Mouse (Mus musculus): ENCODE data around the gene S1pr2. TPM values are rescaled to one million over a fixed set of nuclear protein-coding genes. Genes with fewer than 3 reads are reported as not detected.

The S1pr2 gene
- polyA plus RNA-seq, 1 experiment: 3.6 TPM

DNA sequence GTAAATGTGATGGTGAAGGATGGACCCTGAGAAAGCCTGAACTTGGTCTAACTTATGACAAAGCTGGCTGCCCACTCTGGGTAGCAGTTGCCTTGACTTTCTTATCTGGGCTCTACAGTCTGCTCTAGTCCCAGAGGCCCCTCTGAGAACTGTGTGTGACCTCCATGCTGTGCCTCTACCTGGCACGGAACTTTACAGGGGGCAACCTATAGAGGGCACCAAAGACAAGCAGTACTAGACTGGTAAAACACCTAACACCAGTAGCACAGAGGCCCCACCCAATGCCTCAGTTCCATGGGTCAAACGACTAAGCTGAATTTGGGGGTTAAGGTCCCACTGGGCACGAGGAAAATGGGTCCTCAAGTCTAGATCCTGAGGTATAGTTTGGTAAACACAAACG lies 60.4 kb downstream of the S1pr2 start:
- no peak for DNase-seq (ENCODE audit: low read depth, low spot score)
- 71% methylated on average over 4 of the region's 4 CpGs for WGBS

Other genes with a start within 250 kb of the S1pr2 start
- 1.2 and 1.4 TPM in 2 replicates for gene Olfm2, start 230.4 kb downstream of the S1pr2 start, polyA plus RNA-seq (2012; rRNA removed)
- 3.9 and 4.5 TPM in 2 replicates for gene Col5a3, start 161.7 kb downstream of the S1pr2 start, polyA plus RNA-seq (2012; rRNA removed)
- gene Rdh8, start 158.3 kb downstream of the S1pr2 start, polyA plus RNA-seq (2012; rRNA removed): not detected in 2 replicates
- 17.5 and 28.1 TPM in 2 replicates for gene A230050P20Rik, start 108.1 kb downstream of the S1pr2 start, polyA plus RNA-seq (2012; rRNA removed)
- gene Angptl6, start 97.1 kb downstream of the S1pr2 start, polyA plus RNA-seq (2012; rRNA removed): 3.7 and 4.0 TPM in 2 replicates
- 49.0 and 60.7 TPM in 2 replicates for gene Ppan, start 88.6 kb downstream of the S1pr2 start, polyA plus RNA-seq (2012; rRNA removed)
- gene Eif3g, start 78.2 kb downstream of the S1pr2 start, polyA plus RNA-seq (2012; rRNA removed): 113 and 117 TPM in 2 replicates
- gene Dnmt1, start 16.9 kb downstream of the S1pr2 start, polyA plus RNA-seq (2012; rRNA removed): 26.1 and 31.4 TPM in 2 replicates
- 97.6 and 106 TPM in 2 replicates for gene Mrpl4, start 26.0 kb upstream of the S1pr2 start, polyA plus RNA-seq (2012; rRNA removed)
- gene Icam1, start 39.2 kb upstream of the S1pr2 start, polyA plus RNA-seq (2012; rRNA removed): 13.1 and 15.2 TPM in 2 replicates
- gene Icam4, start 52.6 kb upstream of the S1pr2 start, polyA plus RNA-seq (2012; rRNA removed): 0.19 and 0.38 TPM in 2 replicates
- 0.14 and 0.16 TPM in 2 replicates for gene Icam5, start 55.3 kb upstream of the S1pr2 start, polyA plus RNA-seq (2012; rRNA removed)
- gene Zglp1, start 90.3 kb upstream of the S1pr2 start, polyA plus RNA-seq (2012; rRNA removed): 0.21 and 1.7 TPM in 2 replicates
- 0.38 and 0.60 TPM in 2 replicates for gene Gm49373, start 96.3 kb upstream of the S1pr2 start, polyA plus RNA-seq (2012; rRNA removed)
- 36.7 and 37.6 TPM in 2 replicates for gene Fdx1l, start 96.8 kb upstream of the S1pr2 start, polyA plus RNA-seq (2012; rRNA removed)
- gene Gm38431, start 115.2 kb upstream of the S1pr2 start, polyA plus RNA-seq (2012; rRNA removed): 3.1 and 3.6 TPM in 2 replicates
- 62.4 and 99.9 TPM in 2 replicates for gene Raver1, start 115.2 kb upstream of the S1pr2 start, polyA plus RNA-seq (2012; rRNA removed)
- gene Tyk2, start 154.5 kb upstream of the S1pr2 start, polyA plus RNA-seq (2012; rRNA removed): 22.6 and 32.3 TPM in 2 replicates
- gene Cdc37, start 173.2 kb upstream of the S1pr2 start, polyA plus RNA-seq (2012; rRNA removed): 45.8 and 46.1 TPM in 2 replicates
- 2.8 and 3.9 TPM in 2 replicates for gene Pde4a, start 188.9 kb upstream of the S1pr2 start, polyA plus RNA-seq (2012; rRNA removed)